Mouse (Mus musculus) midbrain, postnatal 0 days (tissue): ENCODE measurements around the gene Tmem41a. TPM values are rescaled to one million over a fixed set of nuclear protein-coding genes. Genes with fewer than 3 reads are reported as not detected.

ENCODE experiments used
- ATAC-seq: fragments of 200-750 bp; cut with Nextera tagmentation; 2 replicates; pipeline ENCODE4 v1.8.0; 2017; ENCODE audit warnings: moderate number of reproducible peaks, mild to moderate bottlenecking, moderate TSS enrichment, moderate library complexity; ENCODE audit not compliant: low FRiP score
- DNase-seq: peaks from one replicate; pipeline ENCODE4 v3.0.0-alpha.2; 2015; ENCODE audit warnings: low spot score
- H3K27ac ChIP-seq: fragments of 300-500 bp; sonication (generic); 2 replicates; pipeline ENCODE4 v1.5.1; 2014; ENCODE audit warnings: low read depth, mild to moderate bottlenecking, low read length, mixed read lengths
- H3K27me3 ChIP-seq: fragments of 300-500 bp; sonication (generic); 2 replicates; pipeline ENCODE4 v1.6.1; 2014; ENCODE audit warnings: low read length, control low read depth, mixed read lengths; ENCODE audit not compliant: insufficient read depth
- H3K36me3 ChIP-seq: fragments of 300-500 bp; sonication (generic); 2 replicates; pipeline ENCODE4 v1.6.1; 2014; ENCODE audit warnings: low read length, control low read depth, mixed read lengths; ENCODE audit not compliant: insufficient read depth
- H3K4me1 ChIP-seq: fragments of 300-500 bp; sonication (generic); 2 replicates; pipeline ENCODE4 v1.6.1; 2014; ENCODE audit warnings: mild to moderate bottlenecking, control low read depth, antibody characterized with exemption, low read length, mixed read lengths; ENCODE audit not compliant: insufficient read depth
- H3K4me2 ChIP-seq: fragments of 300-500 bp; sonication (generic); 2 replicates; pipeline ENCODE4 v1.6.1; 2014; ENCODE audit warnings: low read depth, mild to moderate bottlenecking, low read length, mixed read lengths; ENCODE audit not compliant: poor library complexity, severe bottlenecking
- H3K4me3 ChIP-seq: fragments of 300-500 bp; sonication (generic); 2 replicates; pipeline ENCODE4 v1.5.1; 2014; ENCODE audit warnings: low read depth, mild to moderate bottlenecking, low read length, moderate library complexity
- H3K9ac ChIP-seq: fragments of 300-500 bp; sonication (generic); replicated peaks from 2 replicates; pipeline ENCODE4 v1.6.1; 2014; ENCODE audit warnings: mild to moderate bottlenecking, low read length, moderate library complexity, mixed read lengths; ENCODE audit not compliant: poor library complexity, severe bottlenecking
- H3K9me3 ChIP-seq: fragments of 300-500 bp; sonication (generic); 2 replicates; pipeline ENCODE4 v1.6.1; 2016; ENCODE audit warnings: low read length, control low read depth
- CTCF ChIP-seq: IDR thresholded peaks from 2 replicates; pipeline ENCODE4 v1.5.1; 2016; ENCODE audit warnings: antibody characterized with exemption, mild to moderate bottlenecking
- WGBS: fragments of 180-500 bp; shearing (Covaris S2); extraction: QIAGEN DNeasy Blood & Tissue Kit; methylation state at CpG from one replicate; pipeline ENCODE4 v1.1.7; 2014; 5-methylcytosine and 5-hydroxymethylcytosine counted together
- polyA plus RNA-seq: library from polyadenylated mRNA; unstranded; fragments of >200 nt; fragmentation: Nextera tagmentation; extraction: Ambion mirVana; gene quantifications from 2 replicates; pipeline ENCODE4 v1.2.1, GENCODE M21; 2015
- total RNA-seq: library from RNA; depleted of rRNA; stranded (reverse); fragments of >200 nt; gene quantifications from 2 replicates; pipeline ENCODE4 v1.2.3, GENCODE M21; 2014

Tmem41a gene
- total and polyA plus RNA-seq, 2 experiments from 2014 or later: 28.5 to 49.8 TPM

DNA sequence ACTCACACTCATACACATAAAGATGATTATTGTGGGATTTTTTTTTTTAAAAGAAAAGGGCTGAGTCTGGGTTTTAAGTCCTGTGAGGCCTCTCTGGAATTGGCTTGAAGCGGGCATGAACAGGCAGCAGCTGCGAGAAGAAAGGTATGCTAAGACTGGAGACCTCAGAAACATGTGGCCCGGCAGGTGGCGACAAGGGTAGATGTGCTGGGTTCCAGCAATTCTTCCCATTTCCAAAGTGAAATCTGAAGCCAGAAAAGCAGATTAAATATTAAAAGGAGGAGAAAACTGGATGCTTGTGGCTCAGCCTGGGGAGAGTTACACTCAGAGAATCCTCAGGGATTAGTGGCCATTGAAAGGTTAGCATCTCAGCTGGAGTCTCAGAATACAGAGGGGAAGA is 24.1 kb upstream of the Tmem41a start:
- Histone ChIP-seq H3K4me1 (no peaks in the 10 kb centered on the region), H3K9ac (no peak overlapping the region), H3K27ac (no peak overlapping the region), H3K9me3 (no peaks in the 10 kb centered on the region), H3K36me3 (no peaks in the 10 kb centered on the region), H3K4me2 (no peak overlapping the region), H3K4me3 (no peak overlapping the region), H3K27me3 (no peaks in the 10 kb centered on the region)
- TF ChIP-seq CTCF: no peak
- WGBS: 42% methylated on average over 4 of the region's 4 CpGs
- ATAC-seq (no peak), DNase-seq (no peak)

DNA sequence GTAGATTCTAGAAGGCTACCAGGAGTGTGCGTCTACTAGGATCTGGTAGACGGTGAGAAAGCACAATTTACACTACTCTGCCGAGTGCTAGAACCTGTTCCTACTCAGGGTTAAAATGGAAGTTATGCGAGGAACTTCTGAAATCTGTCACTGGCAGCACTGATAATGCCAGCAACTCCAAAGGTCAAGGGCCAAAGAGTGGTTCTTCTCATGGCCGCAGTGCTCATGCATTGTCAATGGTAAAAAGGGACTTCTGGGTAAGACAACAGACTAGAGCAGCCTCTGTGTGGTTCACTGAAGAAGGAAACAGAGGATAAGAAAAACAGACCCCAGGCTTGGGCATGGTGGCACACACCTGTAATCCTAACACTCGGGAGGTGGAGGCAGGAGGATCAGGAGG is 23.2 kb upstream of the Tmem41a start:
- ATAC-seq (no peak), DNase-seq (no peak)
- Histone ChIP-seq H3K4me1 (no peaks in the 10 kb centered on the region), H3K36me3 (no peaks in the 10 kb centered on the region), H3K9me3 (no peaks in the 10 kb centered on the region), H3K27me3 (no peaks in the 10 kb centered on the region), H3K4me3 (no peak overlapping the region), H3K27ac (no peak overlapping the region), H3K4me2 (no peak overlapping the region), H3K9ac (no peak overlapping the region)
- no peak for TF ChIP-seq CTCF
- WGBS: 87% methylated on average over 6 of the region's 6 CpGs

DNA sequence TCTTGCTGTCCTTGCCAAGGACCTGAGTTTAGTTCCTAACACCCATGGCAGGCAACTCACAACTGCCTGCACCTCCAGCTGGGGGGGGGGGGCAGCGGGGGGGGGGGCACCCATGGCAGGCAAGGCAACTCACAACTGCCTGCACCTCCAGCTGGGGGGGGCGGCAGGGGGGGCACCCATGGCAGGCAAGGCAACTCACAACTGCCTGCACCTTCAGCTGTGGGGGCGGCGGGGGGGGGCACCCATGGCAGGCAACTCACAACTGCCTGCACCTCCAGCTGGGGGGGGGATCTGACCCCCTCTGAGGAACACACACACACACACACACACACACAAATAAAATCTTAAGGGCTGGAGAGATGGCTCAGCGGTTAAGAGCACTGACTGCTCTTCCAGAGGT is 22.5 kb upstream of the Tmem41a start:
- Histone ChIP-seq H3K4me1 (no peaks in the 10 kb centered on the region), H3K27ac (no peak overlapping the region), H3K36me3 (no peaks in the 10 kb centered on the region), H3K4me3 (no peak overlapping the region), H3K9ac (no peak overlapping the region), H3K27me3 (no peaks in the 10 kb centered on the region), H3K4me2 (no peak overlapping the region), H3K9me3 (no peaks in the 10 kb centered on the region)
- ATAC-seq: 0 out of 2 replicates have a peak, but pooled peaks have one; percentile 23
- WGBS: 88% methylated on average over 5 of the region's 5 CpGs
- TF ChIP-seq CTCF: no peak
- no peak for DNase-seq

DNA sequence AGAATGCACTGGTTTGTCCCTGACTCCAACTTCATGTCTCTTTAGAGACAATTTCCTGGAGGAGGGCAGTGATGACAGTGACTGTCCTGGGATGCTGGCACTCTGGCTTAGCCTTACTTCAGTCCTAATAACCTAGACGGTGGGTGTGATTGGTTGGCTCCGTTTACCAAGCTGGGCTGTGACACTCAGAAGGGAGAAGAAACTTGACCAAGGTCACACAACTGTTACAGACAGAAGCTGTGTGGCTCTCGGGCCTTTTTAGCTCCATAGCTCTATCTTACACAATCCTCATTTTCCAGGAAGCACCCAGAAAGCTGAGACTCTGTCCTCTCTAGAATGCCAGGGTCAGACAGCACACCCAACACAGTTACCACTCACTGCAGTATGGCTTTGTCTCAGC is 18.2 kb upstream of the Tmem41a start:
- H3K4me2 ChIP-seq: no peak overlapping the region
- no peak overlapping the region for H3K4me3 ChIP-seq
- H3K27ac ChIP-seq: no peak overlapping the region
- no peaks in the 10 kb centered on the region for H3K36me3 ChIP-seq
- no peak overlapping the region for H3K9ac ChIP-seq
- H3K4me1 ChIP-seq: no peaks in the 10 kb centered on the region
- TF ChIP-seq CTCF: no peak
- ATAC-seq (no peak), DNase-seq (no peak)
- H3K9me3 ChIP-seq: no peaks in the 10 kb centered on the region
- WGBS: 80% methylated on average over 3 of the region's 3 CpGs
- H3K27me3 ChIP-seq: no peaks in the 10 kb centered on the region

DNA sequence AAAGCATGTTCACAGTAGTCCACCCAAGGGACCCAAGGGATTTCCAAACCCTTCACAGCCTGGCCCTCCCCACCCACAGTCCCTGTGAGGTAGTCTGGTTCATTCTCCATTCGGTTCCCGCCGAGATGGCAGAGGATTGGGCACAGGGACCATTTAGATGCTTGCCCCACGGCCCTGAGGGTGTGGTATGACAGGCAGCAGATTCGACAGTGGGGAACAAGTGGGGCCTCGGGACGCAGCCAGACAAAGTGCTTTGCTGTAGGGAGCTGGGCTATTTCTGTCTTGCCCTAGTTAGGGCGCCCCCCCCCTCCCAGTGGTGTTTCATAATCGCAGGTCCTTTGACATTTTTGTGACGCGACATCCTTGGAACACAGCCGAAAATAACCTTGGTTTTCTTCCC is 8.2 kb upstream of the Tmem41a start:
- 78% methylated on average over 12 of the region's 12 CpGs for WGBS
- H3K4me1 ChIP-seq: no peaks in the 10 kb centered on the region
- no peaks in the 10 kb centered on the region for H3K9me3 ChIP-seq
- H3K36me3 ChIP-seq: no peaks in the 10 kb centered on the region
- DNase-seq: no peak
- no peak overlapping the region for H3K4me3 ChIP-seq
- no peak overlapping the region for H3K9ac ChIP-seq
- no peak overlapping the region for H3K4me2 ChIP-seq
- H3K27ac ChIP-seq: no peak overlapping the region
- TF ChIP-seq CTCF: no peak
- ATAC-seq: no peak
- H3K27me3 ChIP-seq: no peaks in the 10 kb centered on the region

DNA sequence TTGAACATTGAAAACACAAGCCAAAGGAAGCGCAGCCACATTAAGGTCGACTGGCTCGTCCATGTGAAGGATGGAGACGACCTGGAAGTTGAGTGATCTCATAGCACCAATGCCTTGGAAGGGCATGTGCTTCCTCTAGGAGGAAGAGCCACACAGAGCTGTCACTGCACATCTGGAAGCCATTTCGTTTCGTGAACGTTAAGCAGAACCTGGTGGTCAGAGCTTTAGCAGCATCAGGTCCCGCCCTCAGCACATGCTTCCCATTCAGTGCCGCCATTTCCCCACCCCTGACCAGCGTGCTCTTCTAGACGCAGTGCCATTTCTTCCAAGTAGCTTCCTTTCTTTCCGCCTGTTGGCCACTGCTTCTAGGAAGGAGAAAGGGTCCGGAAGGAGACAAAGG is 18.9 kb downstream of the Tmem41a start:
- no peak overlapping the region for H3K4me3 ChIP-seq
- H3K9ac ChIP-seq: no peak overlapping the region
- DNase-seq (no peak), ATAC-seq (no peak)
- H3K27ac ChIP-seq: no peak overlapping the region
- H3K36me3 ChIP-seq: peaks cover 47% of the 10 kb centered on the region
- no peaks in the 10 kb centered on the region for H3K27me3 ChIP-seq
- TF ChIP-seq CTCF: no peak
- H3K9me3 ChIP-seq: no peaks in the 10 kb centered on the region
- no peak overlapping the region for H3K4me2 ChIP-seq
- 90% methylated on average over 13 of the region's 13 CpGs for WGBS
- no peaks in the 10 kb centered on the region for H3K4me1 ChIP-seq

DNA sequence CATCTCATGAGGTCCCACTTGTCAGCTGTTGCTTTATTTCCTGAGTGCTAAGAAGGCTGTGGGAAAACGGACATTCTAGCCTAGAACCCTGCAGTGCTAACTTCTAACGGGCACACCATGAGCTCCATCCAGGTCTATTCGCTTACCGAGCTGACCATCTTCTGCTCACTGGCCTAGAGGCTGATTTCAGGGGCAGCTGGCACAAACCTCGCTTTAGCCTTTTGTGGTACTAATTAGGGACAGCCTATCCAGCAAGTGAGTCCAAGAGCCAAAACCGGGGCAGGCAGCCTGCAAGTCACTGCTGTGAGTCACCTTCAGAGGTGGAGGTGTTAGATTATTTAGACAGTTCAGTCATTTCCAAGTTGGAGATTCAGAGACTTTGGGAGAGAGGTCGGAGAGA is 30.7 kb downstream of the Tmem41a start:
- TF ChIP-seq CTCF: no peak
- Histone ChIP-seq H3K27me3 (no peaks in the 10 kb centered on the region), H3K36me3 (peaks cover 30% of the 10 kb centered on the region), H3K4me1 (no peaks in the 10 kb centered on the region), H3K27ac (no peak overlapping the region), H3K4me2 (no peak overlapping the region), H3K9ac (no peak overlapping the region), H3K9me3 (no peaks in the 10 kb centered on the region), H3K4me3 (no peak overlapping the region)
- WGBS: 80% methylated on average over 7 of the region's 7 CpGs
- DNase-seq: no peak
- ATAC-seq: no peak
